Mouse (Mus musculus): ENCODE data around the gene Fmnl1.

DNA sequence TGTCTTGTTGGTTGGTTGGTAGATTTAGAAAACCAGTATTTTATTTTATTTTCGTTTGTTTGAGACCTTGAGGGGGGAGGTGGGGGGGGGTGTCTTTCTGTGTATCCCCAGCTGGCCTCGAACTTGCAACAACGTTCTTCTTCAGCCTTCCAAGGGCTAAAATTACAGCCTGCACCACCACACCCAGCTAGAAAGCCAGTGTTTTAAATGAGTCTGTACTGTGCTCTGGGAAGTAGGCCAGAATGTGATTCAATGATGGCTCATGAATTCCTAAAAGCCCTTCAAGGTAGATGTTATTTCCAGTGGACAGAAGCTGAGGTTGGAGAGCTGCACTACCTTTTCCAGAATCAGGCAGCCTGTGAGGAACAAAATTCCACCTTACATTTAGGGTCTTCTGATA lies 36.7 kb upstream of the Fmnl1 start:
- no peak for TF ChIP-seq POLR2A (IDR thresholded peaks at IDR 0.05; ENCODE audit: borderline replicate concordance, extremely low read depth, low read depth, low read length)
- no peak for TF ChIP-seq CTCF (IDR thresholded peaks at IDR 0.05; ENCODE audit: insufficient read depth, low read length)
